Mouse (Mus musculus): ENCODE results near the gene Perm1.

Perm1 gene

GRCm38 (mm10) chr4:156249567-156249966, 33.9 kb downstream of the Perm1 start:
- DNase-seq (ENCODE audit: low spot score), result no peak

GRCm38 (mm10) chr4:156251081-156251480, 35.4 kb downstream of the Perm1 start:
- no peak for DNase-seq (ENCODE audit: low spot score)

- no peak for DNase-seq (ENCODE audit: low spot score)
Observed at GRCm38 (mm10) chr4:156252140-156252539, 36.5 kb downstream of the Perm1 start.

GRCm38 (mm10) chr4:156252619-156253018, 37.0 kb downstream of the Perm1 start:
- no peak for DNase-seq (ENCODE audit: low spot score)

GRCm38 (mm10) chr4:156253043-156253442, 37.4 kb downstream of the Perm1 start:
- DNase-seq (ENCODE audit: low spot score), result no peak

- no peak for DNase-seq (ENCODE audit: low spot score)
Observed at GRCm38 (mm10) chr4:156254361-156255077, 38.9 kb downstream of the Perm1 start.

GRCm38 (mm10) chr4:156255078-156255839, 39.6 kb downstream of the Perm1 start, which contains the start of gene Samd11:
Samd11 (minus strand) TSS chr4:156255657.
- DNase-seq (ENCODE audit: low spot score), result no peak

Measured in ovary, postnatal 36 days (tissue).